Mouse (Mus musculus) skeletal muscle tissue, adult 2 months (tissue): ENCODE data around the gene Tmem254a.
"Not testable (repeated sequence)": the region's sequence is repeated elsewhere in the genome, so short reads cannot be mapped to it uniquely, and the experiment has no call there.

Source experiments
- DNase-seq: peaks from one replicate; pipeline ENCODE4 v3.0.0-alpha.2; 2012; ENCODE audit warnings: low read depth, low spot score

Gene Tmem254a

GRCm38 (mm10) chr14:25927562-25927881 is at the start of gene Tmem254a:
Tmem254a (minus strand) TSS chr14:25927672.
- DNase-seq, result not testable (repeated sequence)

GRCm38 (mm10) chr14:25957861-25958260 is 30.4 kb upstream of the Tmem254a start:
- DNase-seq, result not testable (repeated sequence)

GRCm38 (mm10) chr14:25938004-25938403 is 10.5 kb upstream of the Tmem254a start, which contains the start of gene Cphx1:
Cphx1 (plus strand) TSS chr14:25938304.
- DNase-seq, result not testable (repeated sequence)

- DNase-seq, result not testable (repeated sequence)
Observed at GRCm38 (mm10) chr14:25936867-25937630, 9.6 kb upstream of the Tmem254a start.

GRCm38 (mm10) chr14:25926814-25927561 is 484 bp downstream of the Tmem254a start:
- not testable (repeated sequence) for DNase-seq

- DNase-seq, result not testable (repeated sequence)
Observed at GRCm38 (mm10) chr14:25918427-25919170, 8.9 kb downstream of the Tmem254a start.

- not testable (repeated sequence) for DNase-seq
Observed at GRCm38 (mm10) chr14:25908976-25909375, 18.5 kb downstream of the Tmem254a start.

GRCm38 (mm10) chr14:25907272-25907671 is 20.2 kb downstream of the Tmem254a start:
- DNase-seq, result not testable (repeated sequence)

GRCm38 (mm10) chr14:25905243-25905642 is 22.2 kb downstream of the Tmem254a start:
- DNase-seq, result not testable (repeated sequence)

- not testable (repeated sequence) for DNase-seq
Observed at GRCm38 (mm10) chr14:25903000-25903399, 24.5 kb downstream of the Tmem254a start, which contains the start of gene Plac9a. Plac9a (minus strand) TSS chr14:25903100.

GRCm38 (mm10) chr14:25895686-25896085 is 31.8 kb downstream of the Tmem254a start:
- not testable (repeated sequence) for DNase-seq

GRCm38 (mm10) chr14:25894566-25894965 is 32.9 kb downstream of the Tmem254a start:
- DNase-seq, result not testable (repeated sequence)

- DNase-seq, result not testable (repeated sequence)
Observed at GRCm38 (mm10) chr14:25885886-25886285, 41.6 kb downstream of the Tmem254a start.

GRCm38 (mm10) chr14:25881769-25882168 is 45.7 kb downstream of the Tmem254a start:
- DNase-seq, result not testable (repeated sequence)

- not testable (repeated sequence) for DNase-seq
Observed at GRCm38 (mm10) chr14:25876640-25877039, 50.8 kb downstream of the Tmem254a start.
